Mouse (Mus musculus) E14TG2a.4 (cell line): Measurements from ENCODE around the gene Pi4k2a.
A peak's percentile ranks its signal among the peaks of the same experiment; 100 is the strongest.

ENCODE experiments used
- H3K27me3 ChIP-seq: 2 replicates; pipeline ENCODE4 v1.6.1; 2014; ENCODE audit warnings: low read length, control low read depth; ENCODE audit not compliant: insufficient read depth
- H3K36me3 ChIP-seq: 2 replicates; pipeline ENCODE4 v1.6.1; 2014; ENCODE audit warnings: low read length, control low read depth; ENCODE audit not compliant: insufficient read depth
- H3K4me1 ChIP-seq: replicated peaks from 2 replicates; pipeline ENCODE4 v1.6.1; 2014; ENCODE audit warnings: low read depth, low read length, control low read depth
- H3K4me3 ChIP-seq: replicated peaks from 2 replicates; pipeline ENCODE4 v1.5.1; 2014; ENCODE audit warnings: mild to moderate bottlenecking, low read length
- H3K9me3 ChIP-seq: 2 replicates; pipeline ENCODE4 v1.6.1; 2014; ENCODE audit warnings: low read length, control low read depth
- CTCF ChIP-seq: conservative IDR thresholded peaks from 2 replicates; pipeline ENCODE4 v1.5.1; 2014; ENCODE audit warnings: low read length
- NANOG ChIP-seq: IDR thresholded peaks from 2 replicates; pipeline ENCODE4 v1.6.1; 2014; ENCODE audit warnings: borderline replicate concordance, low read length, mixed read lengths
- POU5F1 ChIP-seq: IDR thresholded peaks from 2 replicates; pipeline ENCODE4 v1.6.1; 2014; ENCODE audit warnings: low read length, borderline replicate concordance

Pi4k2a gene

DNA sequence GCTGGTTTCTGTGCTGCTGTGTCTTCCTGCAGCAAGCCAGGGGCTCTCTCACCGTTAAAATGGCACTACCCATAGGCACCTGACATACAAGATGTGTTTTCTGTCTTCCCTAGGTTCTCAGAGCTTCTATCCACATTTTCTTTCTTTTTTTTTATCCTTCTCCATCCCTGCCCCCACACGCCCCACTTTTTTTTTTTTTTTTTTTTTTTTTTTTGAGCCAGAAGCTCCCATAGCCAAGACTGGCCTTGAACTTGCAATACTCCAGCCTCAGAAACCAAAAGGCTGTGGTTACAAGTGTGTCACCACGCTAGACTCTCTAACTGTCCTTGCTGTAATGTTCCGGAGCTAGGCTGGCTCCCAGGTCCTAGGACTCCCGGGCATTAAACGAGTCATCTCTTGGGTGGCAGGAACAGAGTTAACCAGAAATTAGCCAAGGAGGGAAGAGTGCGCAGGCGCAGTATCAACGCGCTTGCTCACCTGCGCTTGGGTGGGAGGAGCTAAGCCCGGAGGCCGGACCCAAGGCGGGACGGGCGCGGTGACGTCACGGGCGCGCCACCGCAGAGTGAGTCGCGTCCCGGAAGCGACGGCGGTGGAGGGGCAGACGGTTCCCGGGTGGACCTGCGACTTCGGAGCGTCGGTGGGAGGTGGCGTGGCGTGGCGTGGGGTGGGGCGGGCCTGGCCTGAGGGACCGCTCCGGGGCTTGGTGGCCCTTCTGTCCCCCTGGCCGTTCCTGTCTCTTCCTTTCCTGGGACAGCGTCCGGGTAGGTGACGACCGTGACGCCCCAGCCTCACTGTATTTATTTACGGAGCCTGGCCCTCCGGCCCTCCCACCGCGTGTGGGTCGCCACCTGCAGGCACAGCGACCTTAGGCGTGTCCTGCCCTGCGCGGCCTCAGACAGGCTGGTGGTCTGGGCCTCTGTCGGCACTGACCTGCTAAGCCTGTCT lies 80.0 kb downstream of the Pi4k2a start:
- Histone ChIP-seq H3K4me3 (peak overlapping the region; percentile 97), H3K9me3 (no peaks in the 10 kb centered on the region), H3K4me1 (peaks cover 41% of the 10 kb centered on the region), H3K27me3 (peaks cover 13% of the 10 kb centered on the region; the same call in 1 of the 2 replicates), H3K36me3 (peaks cover 14% of the 10 kb centered on the region)
- TF ChIP-seq POU5F1 = no peak
- no peak for TF ChIP-seq NANOG
- TF ChIP-seq CTCF = no peak
